Mouse (Mus musculus) MEL (cell line): ENCODE data around the gene Rflnb. TPM values are rescaled to one million over a fixed set of nuclear protein-coding genes. Genes with fewer than 3 reads are reported as not detected.

Experiments
- DNase-seq: peaks from one replicate; pipeline ENCODE4 v3.0.0; 2011; ENCODE audit warnings: low read depth, low spot score
- H3K27ac ChIP-seq: 2 replicates; pipeline ENCODE4 v1.5.1; 2012; ENCODE audit warnings: low read depth, mild to moderate bottlenecking, control low read depth, low read length, moderate library complexity; ENCODE audit not compliant: control insufficient read depth
- H3K27me3 ChIP-seq, 2 experiments: fragments of 150-350 bp in 1 of 2; sonication (generic) in 1 of 2; 2 replicates each; pipeline ENCODE4 v1.6.1; 2012; ENCODE audit warnings: low read length in 2 of 2, mild to moderate bottlenecking in 2 of 2, improper control_type of control experiment in 1 of 2, moderate library complexity in 1 of 2; ENCODE audit not compliant: insufficient read depth in 2 of 2, control insufficient read depth in 1 of 2
- H3K36me3 ChIP-seq, 2 experiments: 2 replicates each; pipeline ENCODE4 v1.6.1; 2012 to 2014; ENCODE audit warnings: low read length in 2 of 2, improper control_type of control experiment in 1 of 2, inconsistent platforms in 1 of 2, mild to moderate bottlenecking in 1 of 2; ENCODE audit not compliant: insufficient read depth in 2 of 2, control insufficient read depth in 1 of 2
- H3K4me1 ChIP-seq, 2 experiments: fragments of 150-350 bp in 1 of 2; sonication (generic) in 1 of 2; 2 replicates each; pipeline ENCODE4 v1.6.1; 2012; ENCODE audit warnings: low read length in 2 of 2, improper control_type of control experiment in 1 of 2, mild to moderate bottlenecking in 1 of 2; ENCODE audit not compliant: insufficient read depth in 2 of 2, control insufficient read depth in 1 of 2
- H3K4me3 ChIP-seq, 2 experiments: fragments of 150-350 bp in 1 of 2; sonication (generic) in 1 of 2; 2 replicates each; pipeline ENCODE4 v1.5.1; 2012; ENCODE audit warnings: low read depth in 2 of 2, low read length in 2 of 2, mild to moderate bottlenecking in 2 of 2, moderate library complexity in 2 of 2, control low read depth in 1 of 2, improper control_type of control experiment in 1 of 2; ENCODE audit not compliant: control insufficient read depth in 1 of 2, insufficient read depth in 1 of 2
- H3K79me2 ChIP-seq: 2 replicates; pipeline ENCODE4 v1.6.1; 2012; ENCODE audit warnings: mild to moderate bottlenecking, low read length, moderate library complexity; ENCODE audit not compliant: control insufficient read depth, poor library complexity, insufficient read depth
- H3K9ac ChIP-seq: 2 replicates; pipeline ENCODE4 v1.6.1; 2012; ENCODE audit warnings: low read depth, mild to moderate bottlenecking, control low read depth, low read length, moderate library complexity; ENCODE audit not compliant: control insufficient read depth, poor library complexity, severe bottlenecking
- H3K9me3 ChIP-seq: fragments of 150-350 bp; sonication (generic); replicated peaks from 2 replicates; pipeline ENCODE4 v1.6.1; 2012; ENCODE audit warnings: mild to moderate bottlenecking, low read length, improper control_type of control experiment, moderate library complexity; ENCODE audit not compliant: insufficient read depth
- BHLHE40 ChIP-seq: IDR thresholded peaks from 2 replicates; pipeline ENCODE4 v1.6.1; 2012; ENCODE audit warnings: low read depth, mild to moderate bottlenecking, inconsistent platforms, low read length, improper control_type of control experiment, borderline replicate concordance
- CHD2 ChIP-seq: IDR thresholded peaks from 2 replicates; pipeline ENCODE4 v1.6.1; 2011; ENCODE audit warnings: low read length, improper control_type of control experiment
- CTCF ChIP-seq, 3 experiments: IDR thresholded peaks in 2 of 3; conservative IDR thresholded peaks in 1 of 3; 2 replicates each; pipeline ENCODE4 v1.5.1; 2011 to 2012; ENCODE audit warnings: low read length in 3 of 3, low read depth in 2 of 3, mild to moderate bottlenecking in 2 of 3, improper control_type of control experiment in 1 of 3, inconsistent platforms in 1 of 3, mixed read lengths in 1 of 3, moderate library complexity in 1 of 3; ENCODE audit not compliant: control insufficient read depth in 1 of 3, insufficient read depth in 1 of 3, poor library complexity in 1 of 3, severe bottlenecking in 1 of 3
- EP300 ChIP-seq, 2 experiments: IDR thresholded peaks; 2 replicates each; pipeline ENCODE4 v1.6.1; 2011; ENCODE audit warnings: improper control_type of control experiment in 2 of 2, low read length in 2 of 2, low read depth in 1 of 2, mild to moderate bottlenecking in 1 of 2
- JUND ChIP-seq: IDR thresholded peaks from 2 replicates; pipeline ENCODE4 v1.6.1; 2011; ENCODE audit warnings: low read depth, mild to moderate bottlenecking, improper control_type of control experiment, low read length
- KAT2A ChIP-seq: conservative IDR thresholded peaks from 2 replicates; pipeline ENCODE4 v1.6.1; 2012; ENCODE audit warnings: low read depth, low read length, improper control_type of control experiment, inconsistent platforms
- MYB ChIP-seq: IDR thresholded peaks from 2 replicates; pipeline ENCODE4 v1.6.1; 2011; ENCODE audit warnings: mild to moderate bottlenecking, low read depth, low read length, improper control_type of control experiment
- NRF1 ChIP-seq: IDR thresholded peaks from 2 replicates; pipeline ENCODE4 v1.6.1; 2014; ENCODE audit warnings: low read depth, mild to moderate bottlenecking, inconsistent platforms, low read length, improper control_type of control experiment, moderate library complexity; ENCODE audit not compliant: poor library complexity, insufficient read depth, severe bottlenecking
- POLR2A ChIP-seq, 2 experiments: IDR thresholded peaks; 2 replicates each; pipeline ENCODE4 v1.6.1; 2011 to 2012; ENCODE audit warnings: low read length in 2 of 2, mild to moderate bottlenecking in 2 of 2, control low read depth in 1 of 2, improper control_type of control experiment in 1 of 2, low read depth in 1 of 2, moderate library complexity in 1 of 2; ENCODE audit not compliant: control insufficient read depth in 1 of 2, insufficient read depth in 1 of 2, poor library complexity in 1 of 2
- RAD21 ChIP-seq: IDR thresholded peaks from 2 replicates; pipeline ENCODE4 v1.6.1; 2011; ENCODE audit warnings: mild to moderate bottlenecking, low read depth, low read length, improper control_type of control experiment
- SMC3 ChIP-seq: IDR thresholded peaks from 2 replicates; pipeline ENCODE4 v1.6.1; 2011; ENCODE audit warnings: low read depth, low read length, improper control_type of control experiment
- TAL1 ChIP-seq: IDR thresholded peaks from 2 replicates; pipeline ENCODE4 v1.6.1; 2012; ENCODE audit warnings: mild to moderate bottlenecking, inconsistent platforms, low read length, moderate library complexity, mixed read lengths
- TCF12 ChIP-seq: IDR thresholded peaks from 2 replicates; pipeline ENCODE4 v1.6.1; 2014; ENCODE audit warnings: low read depth, mild to moderate bottlenecking, inconsistent platforms, low read length, improper control_type of control experiment, moderate library complexity
- USF1 ChIP-seq: IDR thresholded peaks from 2 replicates; pipeline ENCODE4 v1.6.1; 2014; ENCODE audit warnings: low read depth, mild to moderate bottlenecking, inconsistent platforms, low read length, improper control_type of control experiment, moderate library complexity
- USF2 ChIP-seq, 2 experiments: IDR thresholded peaks; 2 replicates each; pipeline ENCODE4 v1.6.1; 2011 to 2012; ENCODE audit warnings: improper control_type of control experiment in 2 of 2, low read length in 2 of 2, borderline replicate concordance in 1 of 2, inconsistent platforms in 1 of 2, low read depth in 1 of 2, mild to moderate bottlenecking in 1 of 2; ENCODE audit not compliant: insufficient read depth in 1 of 2
- ZC3H11A ChIP-seq: IDR thresholded peaks from 2 replicates; pipeline ENCODE4 v1.6.1; 2012; ENCODE audit warnings: low read depth, mild to moderate bottlenecking, inconsistent platforms, low read length, improper control_type of control experiment
- ZKSCAN1 ChIP-seq: IDR thresholded peaks from 2 replicates; pipeline ENCODE4 v1.6.1; 2012; ENCODE audit warnings: low read depth, mild to moderate bottlenecking, inconsistent platforms, low read length, improper control_type of control experiment, moderate library complexity
- ZNF384 ChIP-seq: IDR thresholded peaks from 2 replicates; pipeline ENCODE4 v1.6.1; 2012; ENCODE audit warnings: low read depth, mild to moderate bottlenecking, inconsistent platforms, low read length, improper control_type of control experiment
- polyA plus RNA-seq, 2 experiments: library from polyadenylated mRNA; stranded (reverse) in 1 of 2; unstranded in 1 of 2; fragments of >175 nt in 1 of 2; fragments of >200 nt in 1 of 2; gene quantifications; 2 replicates each; pipeline versions ENCODE4 v1.2.1 to v1.2.4; 2012; ENCODE audit warnings: low replicate concordance in 2 of 2, low read depth in 1 of 2; ENCODE audit not compliant: insufficient read length in 2 of 2, insufficient read depth in 1 of 2, missing spikeins in 1 of 2
- total RNA-seq: library from RNA; depleted of rRNA; stranded (reverse); fragments of 300-350 nt; gene quantifications from 2 replicates; pipeline ENCODE4 v1.2.3, GENCODE M21; 2012

Rflnb gene
- total and polyA plus RNA-seq, 3 experiments = 7.4 to 8.7 TPM; not detected in 1

GRCm38 (mm10) chr11:76040106-76040505 lies 12.5 kb upstream of the Rflnb start:
- TF ChIP-seq EP300 (IDR thresholded peaks at IDR 0.05; ENCODE audit: low read depth in 1 of 2, low read length in 2 of 2) (no peak), USF1 (no peak), KAT2A (no peak), CHD2 (no peak), TAL1 (no peak), ZKSCAN1 (no peak), ZNF384 (no peak), ZC3H11A (no peak), SMC3 (no peak)
- no peaks in the 10 kb centered on the region for H3K36me3 ChIP-seq
- H3K9ac ChIP-seq = no peak overlapping the region
- no peak overlapping the region for H3K27ac ChIP-seq
- H3K4me1 ChIP-seq = no peaks in the 10 kb centered on the region
- no peaks in the 10 kb centered on the region for H3K27me3 ChIP-seq
- H3K9me3 ChIP-seq = no peaks in the 10 kb centered on the region
- DNase-seq = no peak
- no peaks in the 10 kb centered on the region for H3K79me2 ChIP-seq
- H3K4me3 ChIP-seq = no peak overlapping the region

DNA sequence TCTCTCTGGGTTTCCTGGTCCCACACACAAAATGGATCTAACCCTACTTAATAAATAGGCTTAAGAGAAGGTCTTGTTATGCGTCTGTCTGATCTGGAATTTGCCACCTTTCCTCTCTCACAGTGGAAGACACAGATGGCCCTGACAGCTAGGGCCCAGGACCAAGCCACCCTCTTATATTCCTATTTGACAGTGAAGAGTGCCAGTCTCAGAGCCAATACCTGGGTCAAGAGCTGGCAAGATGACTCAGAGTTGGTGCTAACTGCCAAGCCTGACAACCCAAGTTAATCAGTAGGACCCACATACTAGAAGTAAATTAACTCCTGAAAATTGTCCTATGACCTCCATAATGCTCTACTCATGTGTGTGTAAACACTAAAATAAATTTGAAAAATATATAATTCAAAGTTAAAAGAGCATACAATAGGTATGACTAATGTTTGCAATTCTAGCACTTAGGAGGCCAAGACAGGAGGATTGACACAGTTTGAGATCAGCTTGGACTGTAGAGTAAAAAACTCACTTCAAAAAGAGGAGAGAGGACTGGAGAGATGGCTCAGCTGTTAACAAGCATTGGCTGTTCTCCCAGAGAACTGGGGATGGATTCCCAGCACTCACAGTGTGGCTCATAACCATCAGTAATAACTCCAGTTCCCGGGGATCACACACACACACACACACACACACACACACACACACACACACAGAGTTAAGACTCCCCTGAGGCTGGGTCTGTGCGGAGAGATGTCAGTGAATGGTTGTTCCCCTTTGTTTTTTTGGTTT lies 11.9 kb upstream of the Rflnb start:
- Histone ChIP-seq H3K4me1 (no peaks in the 10 kb centered on the region), H3K9me3 (no peaks in the 10 kb centered on the region), H3K9ac (no peak overlapping the region), H3K27me3 (no peaks in the 10 kb centered on the region), H3K27ac (no peak overlapping the region), H3K79me2 (no peaks in the 10 kb centered on the region), H3K4me3 (no peak overlapping the region), H3K36me3 (no peaks in the 10 kb centered on the region)
- no peak for DNase-seq
- no peak for TF ChIP-seq NRF1
- no peak for TF ChIP-seq TAL1
- no peak for TF ChIP-seq MYB
- TF ChIP-seq SMC3 = no peak
- TF ChIP-seq RAD21 = no peak
- TF ChIP-seq BHLHE40 = no peak
- no peak for TF ChIP-seq USF2 (IDR thresholded peaks at IDR 0.05; ENCODE audit: borderline replicate concordance in 1 of 2, insufficient read depth in 1 of 2, low read depth in 1 of 2, low read length in 2 of 2)
- TF ChIP-seq JUND = no peak
- no peak for TF ChIP-seq TCF12
- TF ChIP-seq CTCF (IDR thresholded peaks at IDR 0.05 in 2 of 3, conservative IDR thresholded peaks at IDR 0.05 in 1 of 3; ENCODE audit: control insufficient read depth in 1 of 3, insufficient read depth in 1 of 3, low read depth in 2 of 3, low read length in 3 of 3, poor library complexity in 1 of 3, severe bottlenecking in 1 of 3) = no peak
- no peak for TF ChIP-seq POLR2A (IDR thresholded peaks at IDR 0.05; ENCODE audit: control insufficient read depth in 1 of 2, insufficient read depth in 1 of 2, low read depth in 1 of 2, low read length in 2 of 2, poor library complexity in 1 of 2)
